Mouse (Mus musculus): Measurements from ENCODE around the gene Kank4.
"Not testable (repeated sequence)": the region's sequence is repeated elsewhere in the genome, so short reads cannot be mapped to it uniquely, and the experiment has no call there.

Gene Kank4

DNA sequence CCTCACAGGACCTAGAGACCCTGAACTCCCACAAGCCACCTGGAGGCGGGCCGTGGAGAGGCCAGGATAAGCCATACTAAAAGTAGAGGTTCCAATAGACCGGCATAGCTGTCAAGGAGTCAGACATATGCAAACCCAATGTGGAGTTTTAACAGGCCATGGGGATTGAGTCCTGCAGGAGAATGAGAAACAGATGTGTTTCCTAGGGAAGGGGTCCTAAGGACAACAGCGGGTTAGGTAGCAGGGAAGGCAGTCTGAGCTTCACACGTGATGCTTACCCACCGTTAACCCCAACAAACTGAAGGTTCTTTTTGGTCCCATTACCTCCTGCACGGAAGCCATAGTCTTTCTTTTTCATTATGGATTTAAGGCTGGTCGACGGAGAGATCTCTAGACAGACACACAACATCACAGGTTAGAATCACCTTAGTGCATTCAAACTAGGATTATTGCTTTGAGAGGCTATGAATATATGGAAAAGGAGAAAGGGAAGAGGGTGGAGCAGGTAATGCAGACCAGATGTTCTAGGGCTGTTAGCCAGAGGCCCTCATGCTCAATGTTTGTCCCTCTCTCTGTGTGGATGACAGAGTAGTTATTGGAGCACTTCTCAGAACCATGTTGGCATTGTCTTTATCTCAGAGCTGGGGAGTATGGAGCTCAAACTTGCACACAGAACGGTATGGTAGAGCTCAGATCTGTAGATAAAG is 40.5 kb downstream of the Kank4 start:
- no peak for DNase-seq (ENCODE audit: low read depth, low spot score)

- peak; percentile 35 for DNase-seq (ENCODE audit: low read depth, low spot score)
Observed at GRCm38 (mm10) chr4:98773785-98774184, 43.6 kb downstream of the Kank4 start.

DNA sequence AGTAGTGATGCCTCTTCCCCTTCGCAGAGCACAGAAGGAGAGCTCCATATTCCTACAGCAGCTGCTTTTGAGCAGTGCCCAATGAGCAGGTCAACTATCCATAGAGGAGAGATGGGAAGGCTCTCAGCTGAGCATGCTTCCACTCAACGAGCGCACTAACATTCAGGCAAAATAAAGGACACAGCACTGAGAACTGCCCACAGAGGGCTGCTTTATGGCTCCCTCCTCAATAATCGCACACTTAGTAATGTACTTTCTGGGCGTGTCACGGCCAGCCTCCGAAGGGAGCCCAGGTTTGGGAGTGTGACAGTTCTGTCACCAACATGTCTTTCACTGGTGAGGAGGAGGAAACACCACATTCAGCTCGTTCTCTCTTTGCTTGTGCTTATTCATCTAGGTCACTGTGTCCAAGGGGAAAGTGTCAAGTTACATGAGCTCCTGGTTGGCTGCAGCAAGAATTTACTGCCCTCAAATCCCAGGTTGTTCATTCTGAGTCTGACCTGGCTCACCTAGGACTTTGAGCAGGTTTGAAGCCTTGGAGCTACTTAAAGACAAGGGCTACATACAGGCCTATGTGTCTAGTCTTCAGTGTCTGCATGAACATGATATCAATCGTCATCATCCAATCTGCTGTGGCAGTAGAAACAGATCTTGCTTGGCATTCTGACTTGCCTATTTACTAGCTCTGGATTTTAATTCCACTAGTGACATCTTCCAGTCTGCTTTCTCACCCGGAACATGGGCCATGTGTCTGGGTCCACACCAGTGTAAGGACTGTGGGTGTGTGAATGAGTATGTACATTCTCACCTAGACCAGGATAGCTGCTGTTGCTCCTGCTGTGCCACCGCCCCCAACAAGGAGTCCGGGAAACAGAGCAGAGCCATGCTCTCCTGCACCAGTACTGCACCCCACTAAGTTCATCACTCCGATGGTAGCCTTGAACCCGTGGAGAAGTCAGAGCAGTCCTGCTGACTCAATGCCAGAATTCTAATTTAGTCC is 49.9 kb downstream of the Kank4 start:
- no peak for DNase-seq (ENCODE audit: low read depth, low spot score)

- peak; percentile 54 for DNase-seq (ENCODE audit: low read depth, low spot score)
Observed at GRCm38 (mm10) chr4:98758872-98759518, 58.3 kb downstream of the Kank4 start.

GRCm38 (mm10) chr4:98758012-98758821 is 59.1 kb downstream of the Kank4 start:
- peak; percentile 61 for DNase-seq (ENCODE audit: low read depth, low spot score)

- no peak for DNase-seq (ENCODE audit: low read depth, low spot score)
Observed at GRCm38 (mm10) chr4:98756141-98756540, 61.2 kb downstream of the Kank4 start.

DNA sequence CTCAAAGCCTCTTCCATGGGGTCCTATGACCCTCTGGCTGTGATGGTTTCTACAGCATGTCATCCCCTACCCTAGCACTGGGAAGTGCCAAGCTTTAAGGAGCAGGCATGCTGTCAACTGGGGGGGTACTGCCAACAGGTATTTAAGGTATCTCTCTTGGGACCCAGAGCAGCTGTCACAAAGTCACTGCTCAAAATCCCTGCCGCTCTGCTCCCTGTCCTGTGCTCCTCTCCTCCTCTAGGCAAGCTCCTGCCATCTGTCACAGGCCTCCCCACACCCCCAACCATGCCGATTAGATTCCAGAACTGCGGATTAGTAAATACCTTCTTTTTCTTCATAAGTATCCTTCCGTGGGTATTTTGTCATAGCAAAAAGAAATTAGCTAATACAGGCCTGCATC is 62.9 kb downstream of the Kank4 start:
- peak; percentile 80 for DNase-seq (ENCODE audit: low read depth, low spot score)

DNA sequence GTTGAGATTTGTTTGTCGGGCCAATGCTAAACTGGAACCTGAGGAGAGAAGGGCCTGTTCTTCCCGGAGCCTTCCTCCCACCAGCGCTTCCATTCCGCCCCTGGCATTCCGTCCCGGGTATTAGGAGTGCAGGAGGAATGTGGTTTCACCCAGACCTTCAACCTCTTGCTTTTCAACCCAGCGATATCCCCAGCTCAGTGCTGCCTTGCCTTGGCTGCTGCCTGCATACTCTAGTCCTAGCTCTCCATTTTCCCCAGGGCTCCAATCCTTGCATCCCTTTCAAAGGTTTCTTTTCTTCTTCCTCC is 73.5 kb downstream of the Kank4 start:
- no peak for DNase-seq (ENCODE audit: low read depth, low spot score)

DNA sequence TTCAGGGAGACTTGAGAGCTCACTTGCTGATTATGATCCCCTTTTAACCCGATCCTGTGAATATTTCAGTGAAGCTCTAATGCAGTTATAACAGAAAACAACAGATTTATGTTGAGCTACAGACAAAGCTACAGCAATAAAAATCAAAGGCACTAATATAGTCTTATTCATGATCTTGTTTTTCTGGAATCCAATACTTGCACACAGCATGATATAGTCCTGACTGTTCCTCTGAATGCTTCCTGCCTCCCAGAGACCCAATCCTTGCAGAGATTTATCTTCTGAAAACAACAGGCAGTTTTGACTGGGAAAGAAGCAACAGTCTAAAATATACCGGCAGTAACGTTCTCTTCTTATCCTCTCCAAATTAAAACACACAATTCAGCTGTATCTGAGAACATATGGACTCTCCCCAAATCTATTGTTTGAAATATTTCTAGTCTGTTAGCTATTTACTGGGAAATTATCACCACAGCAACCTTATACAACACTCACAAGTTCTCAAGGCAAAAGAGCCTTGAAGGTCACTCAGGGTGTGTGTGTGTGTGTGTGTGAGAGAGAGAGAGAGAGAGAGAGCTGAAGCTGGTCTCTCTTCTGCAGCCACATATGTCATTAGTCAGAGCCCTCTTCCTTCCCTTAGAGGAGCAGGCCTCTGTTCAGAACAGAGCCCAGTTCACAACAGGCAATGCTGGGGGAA is 74.0 kb downstream of the Kank4 start:
- no peak for DNase-seq (ENCODE audit: low read depth, low spot score)

GRCm38 (mm10) chr4:98739753-98740152 is 77.6 kb downstream of the Kank4 start:
- peak; percentile 82 for DNase-seq (ENCODE audit: low read depth, low spot score)

DNA sequence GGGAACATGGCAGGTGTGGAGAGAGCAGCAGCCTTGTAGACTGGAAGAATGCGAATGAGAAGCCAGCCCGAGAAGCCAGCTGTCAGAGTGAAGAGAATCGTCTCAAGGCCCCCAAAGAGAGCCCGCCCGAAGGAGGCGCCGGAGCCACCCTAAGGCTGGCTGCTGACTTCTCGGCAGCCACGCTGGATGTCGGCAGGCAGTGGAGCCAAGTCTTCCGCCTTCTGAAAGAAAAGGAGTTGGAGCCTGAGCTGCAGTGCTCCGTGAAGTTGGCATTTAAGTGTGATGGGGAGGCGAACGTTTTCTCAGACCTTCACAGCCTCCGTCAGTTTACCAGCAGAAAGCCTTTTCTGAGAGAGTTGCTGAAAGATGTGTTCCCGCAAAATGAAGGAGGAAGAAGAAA is 83.7 kb downstream of the Kank4 start:
- peak; percentile 25 for DNase-seq (ENCODE audit: low read depth, low spot score)

DNA sequence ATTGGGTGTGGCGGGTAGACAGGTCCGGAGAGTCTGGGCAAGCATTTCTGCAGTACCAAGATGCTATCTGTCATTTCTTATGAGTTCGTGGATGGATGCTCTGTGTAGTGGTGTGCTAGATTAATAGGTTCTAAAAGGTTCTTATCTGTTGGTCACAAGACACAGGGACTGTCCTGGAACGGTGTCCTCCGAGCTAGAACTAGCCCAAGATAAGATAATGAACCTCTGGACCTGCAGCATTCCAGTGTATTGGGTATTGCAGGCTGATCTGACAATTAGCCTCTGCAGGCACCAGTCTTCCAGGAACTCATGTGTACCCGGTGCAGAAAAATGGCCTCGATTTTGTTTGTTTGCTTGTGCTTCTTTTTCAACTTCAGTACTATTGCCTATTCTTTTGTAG is 88.6 kb downstream of the Kank4 start:
- no peak for DNase-seq (ENCODE audit: low read depth, low spot score)

- DNase-seq (ENCODE audit: low read depth, low spot score), result no peak
Observed at GRCm38 (mm10) chr4:98727959-98728347, 89.4 kb downstream of the Kank4 start.

DNA sequence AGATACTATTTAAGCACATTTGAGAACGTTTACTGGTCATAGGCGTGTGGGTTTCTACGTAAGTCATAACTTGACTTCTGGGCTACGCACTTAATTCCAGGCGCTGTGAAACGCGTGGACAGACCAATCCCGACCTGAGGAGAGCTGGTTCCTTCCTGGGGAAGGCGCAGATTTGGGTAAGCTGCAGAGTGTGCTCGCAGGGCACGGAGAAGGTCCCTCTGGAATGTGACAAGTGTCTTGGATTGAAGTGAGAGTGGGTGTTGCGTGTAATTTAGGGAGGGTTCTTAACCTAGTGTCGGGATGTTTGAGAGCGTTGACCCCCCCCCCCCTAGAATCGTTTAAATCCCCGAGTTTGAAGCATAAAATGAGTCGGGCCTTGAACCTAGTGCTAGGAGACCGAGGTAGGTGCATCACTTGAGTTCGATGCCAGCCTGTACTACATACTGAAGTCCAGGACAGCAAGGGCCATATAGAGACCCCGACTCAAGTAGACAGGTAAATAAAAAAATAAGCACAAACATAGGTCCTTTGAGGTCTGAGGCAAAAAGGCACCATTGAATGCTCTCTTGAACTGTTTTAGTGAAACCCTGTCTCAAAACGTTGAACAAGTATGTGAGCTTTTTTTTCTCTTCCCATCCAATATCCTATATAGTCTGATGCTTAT is 89.9 kb downstream of the Kank4 start:
- no peak for DNase-seq (ENCODE audit: low read depth, low spot score)

DNA sequence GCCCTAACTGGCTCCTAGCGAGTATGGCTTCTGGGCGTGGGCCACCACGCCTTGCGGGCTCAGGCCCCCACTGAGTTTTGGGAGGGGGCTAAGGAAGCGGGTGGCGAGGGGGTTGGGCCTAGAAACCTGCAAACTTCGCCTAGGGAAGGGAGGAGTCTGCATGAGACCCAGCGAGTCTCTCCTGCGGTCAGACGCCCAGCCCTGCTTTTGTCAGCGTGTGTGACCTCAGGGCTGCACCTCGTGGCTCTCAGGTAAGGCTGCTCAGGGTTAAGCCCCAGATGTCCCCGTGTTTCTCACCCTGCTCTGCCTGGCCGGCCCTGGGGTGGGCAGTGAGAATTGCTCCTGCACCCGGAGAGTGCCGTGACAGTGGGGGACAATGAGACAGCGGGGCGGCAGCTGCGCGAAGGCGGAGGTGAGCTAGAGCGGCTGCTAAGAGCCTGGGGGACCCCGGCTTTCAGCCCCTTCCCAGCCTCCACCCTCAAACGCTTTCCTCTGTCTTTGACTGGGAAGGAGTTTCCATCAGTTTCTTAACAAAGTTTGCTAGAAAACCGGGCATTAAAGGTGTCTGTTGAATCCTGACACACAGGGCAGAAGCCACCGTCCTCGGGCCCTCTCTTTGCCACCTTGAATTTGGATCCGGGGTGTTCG is 90.6 kb downstream of the Kank4 start, which contains the start of gene L1td1:
L1td1 (plus strand) TSS at position 145 of the 648 bp plus-strand sequence.
- DNase-seq (ENCODE audit: low read depth, low spot score), result no peak

DNA sequence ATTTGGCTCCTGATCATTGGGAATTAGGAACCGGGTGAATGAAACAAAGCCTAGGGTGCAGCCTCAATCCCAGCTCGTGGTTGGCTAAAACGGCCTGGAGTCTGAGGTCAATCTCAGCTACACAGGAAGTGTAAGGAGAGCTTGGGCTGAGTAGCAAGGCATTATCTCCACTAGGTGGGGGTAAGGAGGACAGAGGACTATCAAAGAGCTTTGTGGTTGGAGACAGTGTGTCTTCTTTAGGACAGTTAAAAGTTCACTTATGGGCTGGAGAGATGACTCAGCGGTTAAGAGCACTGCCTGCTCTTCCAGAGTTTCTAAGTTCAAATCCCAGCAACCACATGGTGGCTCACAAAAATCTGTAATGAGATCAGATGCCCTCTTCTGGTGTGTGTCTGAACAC is 91.9 kb downstream of the Kank4 start:
- DNase-seq (ENCODE audit: low read depth, low spot score), result no peak

GRCm38 (mm10) chr4:98724682-98725081 is 92.7 kb downstream of the Kank4 start:
- not testable (repeated sequence) for DNase-seq (ENCODE audit: low read depth, low spot score)

DNA sequence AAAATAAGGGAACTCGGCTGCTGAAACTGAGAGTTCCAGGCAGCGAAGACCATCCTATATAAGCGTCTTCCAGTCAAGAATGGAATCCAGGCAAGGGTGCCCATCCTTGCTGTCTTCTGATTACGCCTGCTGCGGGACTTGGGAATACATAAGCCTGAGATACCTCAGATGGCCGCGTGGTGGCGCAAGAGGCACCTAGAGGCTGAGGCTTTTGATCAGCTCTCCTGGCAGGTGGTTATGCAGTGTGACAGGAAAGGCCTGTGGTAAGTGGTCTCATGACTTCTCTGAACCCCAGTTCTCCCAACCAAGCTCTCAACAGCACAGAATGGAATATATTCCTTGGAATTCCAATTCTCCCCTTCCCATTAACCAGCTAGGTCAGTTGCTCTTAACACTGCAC is 94.9 kb downstream of the Kank4 start:
- peak; percentile 86 for DNase-seq (ENCODE audit: low read depth, low spot score)

- no peak for DNase-seq (ENCODE audit: low read depth, low spot score)
Observed at GRCm38 (mm10) chr4:98718547-98718917, 98.8 kb downstream of the Kank4 start.
